Mouse (Mus musculus): ENCODE results near the gene Gnb2. TPM values are rescaled to one million over a fixed set of nuclear protein-coding genes. Genes with fewer than 3 reads are reported as not detected.
A peak's percentile ranks its signal among the peaks of the same experiment; 100 is the strongest.

The Gnb2 gene
- polyA plus RNA-seq, 1 experiment = 1,063 TPM

DNA sequence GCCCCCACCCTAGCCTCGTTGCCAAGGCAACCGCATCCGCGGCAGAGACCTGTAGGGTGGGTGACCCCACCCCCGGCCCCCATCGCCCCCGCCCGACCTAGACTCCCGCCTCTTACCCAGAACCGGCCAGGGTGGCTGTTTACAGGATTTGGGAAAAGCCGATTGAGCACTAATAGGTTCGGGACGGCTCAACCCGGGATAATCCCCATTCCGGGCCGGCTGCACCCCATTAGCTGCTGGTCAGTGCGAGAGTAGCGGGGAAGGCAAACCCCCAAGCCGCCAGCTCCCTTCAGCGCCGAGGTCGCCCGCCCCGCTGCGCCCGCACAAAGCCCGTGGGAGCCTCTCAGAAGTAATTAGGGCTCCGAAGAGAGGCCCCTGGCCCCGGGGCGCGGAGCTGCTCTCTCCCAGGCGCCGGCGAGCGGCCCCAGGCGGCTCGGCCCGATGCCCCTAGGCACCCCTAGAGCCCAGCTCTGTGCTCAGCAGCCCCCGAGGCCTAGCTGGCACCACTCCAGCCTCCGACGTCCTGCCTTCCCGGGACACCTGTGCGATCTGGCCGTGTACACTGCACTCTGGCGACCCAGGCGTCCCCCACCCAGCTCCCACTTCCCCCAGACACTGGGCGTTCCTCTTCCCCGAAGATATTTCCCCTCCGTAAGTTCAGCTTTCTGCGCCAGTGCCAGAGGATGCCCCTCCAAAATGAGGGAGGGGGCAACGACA, 1.7 kb downstream of the Gnb2 start:
- under 1% methylated on average over 51 of the region's 51 CpGs for WGBS
- H3K4me1 ChIP-seq (ENCODE audit: control insufficient read depth, insufficient read depth, low read length) = peaks cover 7% of the 10 kb centered on the region; the same call in 1 of the 2 replicates
- no peak for TF ChIP-seq POLR2A (IDR thresholded peaks at IDR 0.05; ENCODE audit: borderline replicate concordance, extremely low read depth, low read depth, low read length)
- no peak for TF ChIP-seq CTCF (IDR thresholded peaks at IDR 0.05; ENCODE audit: insufficient read depth, low read length)
- H3K4me3 ChIP-seq (replicated peaks; ENCODE audit: extremely low read depth, low read depth, low read length) = peak overlapping the region; percentile 96
- no peak for DNase-seq

- Histone ChIP-seq H3K4me1 (ENCODE audit: control insufficient read depth, insufficient read depth, low read length) (peaks cover 7% of the 10 kb centered on the region; the same call in 1 of the 2 replicates), H3K4me3 (replicated peaks; ENCODE audit: extremely low read depth, low read depth, low read length) (peak overlapping the region; percentile 96)
- 3% methylated on average over 46 of the region's 46 CpGs for WGBS
- peak; percentile 67 for DNase-seq
- 0 out of 2 replicates have a peak, but pooled peaks have one; percentile 14 for TF ChIP-seq POLR2A (IDR thresholded peaks at IDR 0.05; ENCODE audit: borderline replicate concordance, extremely low read depth, low read depth, low read length)
- TF ChIP-seq CTCF (IDR thresholded peaks at IDR 0.05; ENCODE audit: insufficient read depth, low read length) = no peak
Measured at GRCm38 (mm10) chr5:137530588-137531413, 2.5 kb downstream of the Gnb2 start.

- H3K4me3 ChIP-seq (replicated peaks; ENCODE audit: extremely low read depth, low read depth, low read length) = peak overlapping the region; percentile 96
- WGBS = 71% methylated on average over 8 of the region's 8 CpGs
- no peak for DNase-seq
- TF ChIP-seq CTCF (IDR thresholded peaks at IDR 0.05; ENCODE audit: insufficient read depth, low read length) (no peak), POLR2A (IDR thresholded peaks at IDR 0.05; ENCODE audit: borderline replicate concordance, extremely low read depth, low read depth, low read length) (no peak)
- H3K4me1 ChIP-seq (ENCODE audit: control insufficient read depth, insufficient read depth, low read length) = peaks cover 7% of the 10 kb centered on the region; the same call in 1 of the 2 replicates
Measured at GRCm38 (mm10) chr5:137530075-137530474, 3.2 kb downstream of the Gnb2 start.

DNA sequence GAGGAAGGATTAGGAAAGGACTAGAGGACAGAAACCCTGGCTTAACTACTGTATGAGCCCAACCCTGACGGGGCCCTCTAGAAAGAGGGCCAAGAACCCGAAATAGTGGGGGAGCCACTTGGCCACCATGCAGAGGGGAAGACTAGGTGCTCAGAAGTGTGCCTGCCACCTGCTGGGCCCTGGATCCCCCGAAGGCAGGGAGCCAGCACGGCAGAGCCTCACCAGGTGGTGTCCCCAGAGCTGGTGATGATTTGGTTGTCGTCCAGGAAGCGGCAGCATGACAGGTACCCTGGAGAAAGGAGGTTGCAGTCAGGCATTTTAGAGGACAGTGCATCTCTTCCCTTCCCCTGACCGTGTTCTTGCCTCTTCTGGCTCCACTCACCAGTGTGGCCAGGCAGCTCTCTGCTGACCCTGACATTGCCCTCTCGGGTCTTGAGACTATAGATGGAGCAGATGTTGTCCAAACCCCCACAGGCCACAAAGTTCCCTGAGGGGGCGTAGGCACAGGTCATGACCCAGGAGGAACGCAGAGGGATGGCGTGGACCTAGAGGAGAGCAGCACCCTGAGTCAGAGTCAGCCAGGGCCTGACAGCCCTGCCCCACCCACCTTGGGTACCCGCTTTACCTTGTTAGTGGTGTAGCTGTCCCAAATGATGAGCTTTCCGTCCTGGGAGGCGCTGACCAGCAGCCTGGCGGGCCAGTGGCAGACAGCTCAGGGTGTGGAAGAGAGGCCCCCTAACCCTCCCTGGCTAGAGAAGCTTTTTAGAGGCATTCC, 3.9 kb downstream of the Gnb2 start:
- DNase-seq = no peak
- 77% methylated on average over 15 of the region's 15 CpGs for WGBS
- H3K4me3 ChIP-seq (replicated peaks; ENCODE audit: extremely low read depth, low read depth, low read length) = no peak overlapping the region
- TF ChIP-seq POLR2A (IDR thresholded peaks at IDR 0.05; ENCODE audit: borderline replicate concordance, extremely low read depth, low read depth, low read length) = no peak
- TF ChIP-seq CTCF (IDR thresholded peaks at IDR 0.05; ENCODE audit: insufficient read depth, low read length) = no peak
- H3K4me1 ChIP-seq (ENCODE audit: control insufficient read depth, insufficient read depth, low read length) = peaks cover 7% of the 10 kb centered on the region; the same call in 1 of the 2 replicates

DNA sequence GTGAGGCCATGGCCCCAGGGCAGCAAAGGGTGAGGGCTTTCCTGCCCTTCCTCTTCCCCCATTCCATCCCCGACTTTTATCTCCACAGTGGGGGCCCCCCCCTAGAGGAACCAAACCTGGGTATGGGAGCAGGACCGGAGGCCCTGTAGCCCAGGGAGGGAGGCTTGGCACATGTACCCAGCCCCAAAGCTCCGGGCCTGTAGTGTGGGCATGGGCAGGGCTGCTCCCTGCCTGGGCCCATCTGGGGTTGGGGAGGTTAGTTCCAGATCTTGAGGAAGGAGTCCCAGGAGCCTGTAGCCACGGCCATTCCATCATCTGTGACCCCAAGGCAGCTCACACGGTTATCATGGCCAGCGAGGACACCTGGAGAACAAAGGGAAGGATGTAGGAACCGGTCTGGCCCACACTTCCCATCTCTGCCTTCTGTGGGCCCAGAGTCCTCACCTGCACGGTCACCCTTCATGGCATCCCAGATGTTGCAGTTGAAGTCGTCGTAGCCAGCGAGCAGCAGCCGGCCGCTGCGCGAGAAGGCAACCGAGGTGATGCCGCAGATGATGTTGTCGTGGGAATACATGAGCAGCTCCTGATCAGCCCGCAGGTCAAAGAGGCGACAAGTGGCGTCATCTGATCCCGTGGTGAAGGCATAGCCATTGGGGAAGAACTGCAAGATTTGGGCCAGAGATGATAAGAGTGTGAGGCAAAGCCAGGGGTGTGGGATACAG, 4.9 kb downstream of the Gnb2 start:
- DNase-seq = no peak
- Histone ChIP-seq H3K4me3 (replicated peaks; ENCODE audit: extremely low read depth, low read depth, low read length) (no peak overlapping the region), H3K4me1 (ENCODE audit: control insufficient read depth, insufficient read depth, low read length) (peaks cover 5% of the 10 kb centered on the region; the same call in 1 of the 2 replicates)
- no peak for TF ChIP-seq CTCF (IDR thresholded peaks at IDR 0.05; ENCODE audit: insufficient read depth, low read length)
- 74% methylated on average over 22 of the region's 22 CpGs for WGBS

DNA sequence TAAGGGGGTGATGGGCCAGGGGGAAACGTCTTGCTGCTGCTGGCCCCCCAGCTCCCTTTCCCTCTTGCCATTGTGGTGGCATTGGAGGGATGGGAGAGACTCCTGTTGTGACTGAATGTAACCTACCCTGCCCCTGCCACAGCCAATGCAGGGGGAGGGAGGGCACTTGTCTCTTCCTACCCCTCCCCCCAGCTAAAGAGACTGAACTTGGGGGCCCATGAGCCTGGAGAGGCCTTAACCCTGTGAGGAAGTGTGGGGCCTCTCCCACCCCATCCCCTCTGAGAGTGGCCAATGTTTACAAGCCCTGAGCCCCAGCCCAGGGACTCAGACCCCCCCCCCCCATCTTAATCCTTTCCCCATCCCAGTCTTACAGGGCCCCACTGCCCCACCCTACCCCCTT, 5.9 kb downstream of the Gnb2 start:
- no peak for DNase-seq
- H3K4me1 ChIP-seq (ENCODE audit: control insufficient read depth, insufficient read depth, low read length) = peaks cover 5% of the 10 kb centered on the region; the same call in 1 of the 2 replicates
- TF ChIP-seq POLR2A (IDR thresholded peaks at IDR 0.05; ENCODE audit: borderline replicate concordance, extremely low read depth, low read depth, low read length) = no peak
- no peak for TF ChIP-seq CTCF (IDR thresholded peaks at IDR 0.05; ENCODE audit: insufficient read depth, low read length)
- H3K4me3 ChIP-seq (replicated peaks; ENCODE audit: extremely low read depth, low read depth, low read length) = no peak overlapping the region
- WGBS = 58% methylated on average over 1 of the region's 1 CpGs

DNA sequence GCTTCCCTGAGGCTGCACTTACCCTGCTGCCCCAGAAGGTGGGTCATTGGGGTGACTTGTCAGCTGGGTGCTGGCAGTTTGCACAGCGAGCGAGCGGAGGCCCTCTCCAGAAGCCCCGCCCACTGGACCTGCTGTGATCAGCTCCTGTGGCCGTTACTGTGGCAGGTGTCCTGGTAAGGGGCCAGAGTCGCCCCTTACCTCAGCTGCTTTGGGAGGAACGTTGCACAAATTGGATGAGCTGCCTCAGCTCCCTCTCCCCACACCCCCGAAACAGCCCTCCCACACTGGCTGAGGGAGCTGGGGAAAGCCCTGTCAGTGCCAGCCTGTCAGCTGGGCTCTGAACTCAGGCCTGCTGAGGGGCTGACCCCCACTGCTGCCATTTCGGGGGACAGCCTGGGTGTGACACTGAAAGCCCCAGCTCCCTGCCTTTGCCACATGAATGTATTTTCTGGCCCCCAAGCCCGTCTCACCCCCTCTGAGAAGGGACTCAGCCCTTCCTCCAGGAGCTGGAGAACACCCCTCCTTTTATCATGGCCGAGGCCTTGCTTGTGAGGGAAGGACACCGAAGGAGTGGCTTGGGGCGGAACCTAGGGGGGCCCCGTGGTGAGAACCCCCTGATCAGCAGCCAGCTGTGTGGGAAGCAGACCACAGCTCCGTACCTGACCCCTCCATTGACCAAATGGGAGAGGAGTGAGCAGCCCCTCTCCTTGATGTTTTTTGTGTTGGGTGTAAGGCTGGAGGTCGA, 6.9 kb downstream of the Gnb2 start:
- TF ChIP-seq CTCF (IDR thresholded peaks at IDR 0.05; ENCODE audit: insufficient read depth, low read length) (no peak), POLR2A (IDR thresholded peaks at IDR 0.05; ENCODE audit: borderline replicate concordance, extremely low read depth, low read depth, low read length) (no peak)
- DNase-seq = peak; percentile 50
- WGBS = 40% methylated on average over 16 of the region's 16 CpGs
- Histone ChIP-seq H3K4me3 (replicated peaks; ENCODE audit: extremely low read depth, low read depth, low read length) (no peak overlapping the region), H3K4me1 (ENCODE audit: control insufficient read depth, insufficient read depth, low read length) (peaks cover 5% of the 10 kb centered on the region; the same call in 1 of the 2 replicates)

- WGBS = 75% methylated on average over 16 of the region's 16 CpGs
- TF ChIP-seq POLR2A (IDR thresholded peaks at IDR 0.05; ENCODE audit: borderline replicate concordance, extremely low read depth, low read depth, low read length) (no peak), CTCF (IDR thresholded peaks at IDR 0.05; ENCODE audit: insufficient read depth, low read length) (no peak)
- H3K4me3 ChIP-seq (replicated peaks; ENCODE audit: extremely low read depth, low read depth, low read length) = no peak overlapping the region
- no peak for DNase-seq
- peaks cover 5% of the 10 kb centered on the region; the same call in 1 of the 2 replicates for H3K4me1 ChIP-seq (ENCODE audit: control insufficient read depth, insufficient read depth, low read length)
Measured at GRCm38 (mm10) chr5:137525511-137525910, 7.8 kb downstream of the Gnb2 start.

Data from lung, adult 2 months (tissue).